Mouse (Mus musculus) MEL (cell line): ENCODE measurements around the gene Qrich1.

Source experiments
- CHD1 ChIP-seq: IDR thresholded peaks from 2 replicates; pipeline ENCODE4 v1.6.1; 2012; ENCODE audit warnings: low read depth, mild to moderate bottlenecking, inconsistent platforms, low read length, improper control_type of control experiment
- CTCF ChIP-seq, 3 experiments: IDR thresholded peaks in 2 of 3; conservative IDR thresholded peaks in 1 of 3; 2 replicates each; pipeline ENCODE4 v1.5.1; 2011 to 2012; ENCODE audit warnings: low read length in 3 of 3, low read depth in 2 of 3, mild to moderate bottlenecking in 2 of 3, improper control_type of control experiment in 1 of 3, inconsistent platforms in 1 of 3, mixed read lengths in 1 of 3, moderate library complexity in 1 of 3; ENCODE audit not compliant: control insufficient read depth in 1 of 3, insufficient read depth in 1 of 3, poor library complexity in 1 of 3, severe bottlenecking in 1 of 3
- MAFK ChIP-seq: IDR thresholded peaks from 2 replicates; pipeline ENCODE4 v1.6.1; 2011; ENCODE audit warnings: low read depth, mild to moderate bottlenecking, low read length, improper control_type of control experiment, borderline replicate concordance
- NELFE ChIP-seq: IDR thresholded peaks from 2 replicates; pipeline ENCODE4 v1.6.1; 2011; ENCODE audit warnings: low read depth, low read length, improper control_type of control experiment
- RAD21 ChIP-seq: IDR thresholded peaks from 2 replicates; pipeline ENCODE4 v1.6.1; 2011; ENCODE audit warnings: mild to moderate bottlenecking, low read depth, low read length, improper control_type of control experiment
- RCOR1 ChIP-seq: IDR thresholded peaks from 2 replicates; pipeline ENCODE4 v1.6.1; 2012; ENCODE audit warnings: low read depth, mild to moderate bottlenecking, inconsistent platforms, low read length, improper control_type of control experiment
- TBP ChIP-seq: IDR thresholded peaks from 2 replicates; pipeline ENCODE4 v1.8.0; 2011; ENCODE audit warnings: low read depth, low read length, improper control_type of control experiment
- TCF12 ChIP-seq: IDR thresholded peaks from 2 replicates; pipeline ENCODE4 v1.6.1; 2014; ENCODE audit warnings: low read depth, mild to moderate bottlenecking, inconsistent platforms, low read length, improper control_type of control experiment, moderate library complexity
- ZNF384 ChIP-seq: IDR thresholded peaks from 2 replicates; pipeline ENCODE4 v1.6.1; 2012; ENCODE audit warnings: low read depth, mild to moderate bottlenecking, inconsistent platforms, low read length, improper control_type of control experiment

GRCm38 (mm10) chr9:108499231-108499630, 17.4 kb upstream of the Qrich1 start:
- TF ChIP-seq CTCF (IDR thresholded peaks at IDR 0.05 in 2 of 3, conservative IDR thresholded peaks at IDR 0.05 in 1 of 3; ENCODE audit: control insufficient read depth in 1 of 3, insufficient read depth in 1 of 3, low read depth in 2 of 3, low read length in 3 of 3, poor library complexity in 1 of 3, severe bottlenecking in 1 of 3) (no peak), TCF12 (no peak), NELFE (no peak), CHD1 (no peak), TBP (no peak), ZNF384 (no peak), MAFK (no peak), RAD21 (no peak), RCOR1 (no peak)
